Mouse (Mus musculus): ENCODE data around the gene Csrnp3.

GRCm38 (mm10) chr2:65929286-65929685 is 83.7 kb downstream of the Csrnp3 start:
- TF ChIP-seq MEF2A (IDR thresholded peaks at IDR 0.05; ENCODE audit: extremely low read depth, insufficient replicate concordance, low read depth, low read length, poor library complexity, severe bottlenecking) (no peak), CTCF (IDR thresholded peaks at IDR 0.05 in 2 of 3, conservative IDR thresholded peaks at IDR 0.05 in 1 of 3; ENCODE audit: control insufficient read depth in 1 of 3, insufficient read depth in 1 of 3, low read depth in 2 of 3, low read length in 3 of 3, poor library complexity in 1 of 3, severe bottlenecking in 1 of 3) (no peak), MAFK (IDR thresholded peaks at IDR 0.05; ENCODE audit: borderline replicate concordance, low read depth, low read length) (no peak)
